Mouse (Mus musculus) stomach, embryonic 16.5 days (tissue): Measurements from ENCODE around the gene Egfl7. TPM values are rescaled to one million over a fixed set of nuclear protein-coding genes. Genes with fewer than 3 reads are reported as not detected.
A peak's percentile ranks its signal among the peaks of the same experiment; 100 is the strongest.

Experiments used
- ATAC-seq: fragments of 200-750 bp; cut with Nextera tagmentation; 2 replicates; pipeline ENCODE4 v1.8.0; 2017; ENCODE audit warnings: moderate number of reproducible peaks, moderate TSS enrichment; ENCODE audit not compliant: insufficient read depth, low FRiP score
- H3K27ac ChIP-seq: fragments of 300-500 bp; sonication (generic); 2 replicates; pipeline ENCODE4 v1.5.1; 2014; ENCODE audit warnings: low read length
- H3K27me3 ChIP-seq: fragments of 300-500 bp; sonication (generic); 2 replicates; pipeline ENCODE4 v1.6.1; 2014; ENCODE audit warnings: low read length, control low read depth, mixed read lengths; ENCODE audit not compliant: control insufficient read depth, insufficient read depth
- H3K36me3 ChIP-seq: fragments of 300-500 bp; sonication (generic); 2 replicates; pipeline ENCODE4 v1.6.1; 2014; ENCODE audit warnings: low read length; ENCODE audit not compliant: control insufficient read depth, insufficient read depth
- H3K4me1 ChIP-seq: fragments of 300-500 bp; sonication (generic); 2 replicates; pipeline ENCODE4 v1.6.1; 2014; ENCODE audit warnings: low read length, control low read depth, mixed read lengths; ENCODE audit not compliant: control insufficient read depth, insufficient read depth
- H3K4me2 ChIP-seq: fragments of 300-500 bp; sonication (generic); 2 replicates; pipeline ENCODE4 v1.6.1; 2014; ENCODE audit warnings: low read depth, low read length, mixed read lengths
- H3K4me3 ChIP-seq: fragments of 300-500 bp; sonication (generic); replicated peaks from 2 replicates; pipeline ENCODE4 v1.5.1; 2014; ENCODE audit warnings: mild to moderate bottlenecking, low read length
- H3K9ac ChIP-seq: fragments of 300-500 bp; sonication (generic); 2 replicates; pipeline ENCODE4 v1.6.1; 2014; ENCODE audit warnings: low read length
- H3K9me3 ChIP-seq: fragments of 300-500 bp; sonication (generic); replicated peaks from 2 replicates; pipeline ENCODE4 v1.6.1; 2016; ENCODE audit warnings: low read length, control low read depth; ENCODE audit not compliant: control insufficient read depth
- whole genome bisulfite sequencing: fragments of 180-500 bp; shearing (Covaris S2); extraction: QIAGEN DNeasy Blood & Tissue Kit; methylation state at CpG from one replicate; pipeline ENCODE4 v1.1.7; 2014; 5-methylcytosine and 5-hydroxymethylcytosine counted together
- polyA plus RNA-seq: library from polyadenylated mRNA; unstranded; fragments of >200 nt; fragmentation: Nextera tagmentation; extraction: Ambion mirVana; gene quantifications from 2 replicates; pipeline ENCODE4 v1.2.1, GENCODE M21; 2015

The Egfl7 gene
- polyA plus RNA-seq, 1 experiment from 2014 or later, result 116 TPM

DNA sequence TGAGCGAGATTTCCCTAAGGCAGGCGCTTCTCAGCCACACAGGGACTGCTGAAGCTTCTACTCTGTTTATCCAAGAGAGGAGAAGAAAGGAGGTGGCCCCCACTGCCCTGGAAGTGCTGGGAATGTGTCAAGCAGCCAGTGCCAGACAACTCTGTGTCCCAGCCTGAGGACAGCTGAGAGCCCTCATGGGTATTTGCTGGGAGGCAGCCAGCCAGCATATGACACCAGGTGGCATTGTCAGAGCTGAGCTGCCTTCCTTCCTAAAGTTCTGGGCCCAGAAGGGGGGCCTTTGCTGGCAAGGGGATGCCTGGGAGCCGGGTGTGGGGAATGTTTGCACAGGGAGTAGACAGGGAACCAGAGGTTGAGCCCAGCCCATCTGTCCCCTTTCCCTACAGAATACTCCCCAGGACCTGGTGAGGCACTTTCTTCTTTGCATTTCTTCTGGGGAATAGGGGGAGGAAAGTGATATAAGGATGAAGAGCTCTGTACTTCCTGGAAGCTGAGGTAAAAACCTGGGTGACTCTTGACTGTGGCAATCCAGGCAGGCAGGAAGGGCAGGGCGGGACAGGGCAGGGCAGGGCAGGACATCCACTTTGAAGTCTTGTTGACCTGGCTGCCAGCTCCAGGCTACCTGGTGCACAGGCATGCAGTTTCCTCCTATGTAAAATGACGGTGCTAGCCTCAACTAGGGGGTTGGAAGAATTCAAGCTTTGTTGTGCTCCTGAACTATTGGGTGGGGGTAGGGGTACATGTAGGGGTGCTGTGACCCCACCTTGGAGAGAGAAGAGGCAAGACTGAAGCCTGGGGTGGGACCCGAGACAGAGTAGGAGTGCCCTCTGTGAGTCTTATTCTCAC, 27.5 kb downstream of the Egfl7 start:
- Histone ChIP-seq H3K36me3 (no peaks in the 10 kb centered on the region), H3K27me3 (no peaks in the 10 kb centered on the region), H3K4me2 (0 out of 2 replicates have a peak overlapping the region, but pooled peaks have one; percentile 5), H3K4me1 (peaks cover 30% of the 10 kb centered on the region), H3K9me3 (no peaks in the 10 kb centered on the region), H3K4me3 (no peak overlapping the region), H3K27ac (peak overlapping the region; percentile 77), H3K9ac (peak overlapping the region; percentile 58)
- 31% methylated on average over 6 of the region's 6 CpGs for WGBS
- ATAC-seq, result 0 out of 2 replicates have a peak, but pooled peaks have one; percentile 6

DNA sequence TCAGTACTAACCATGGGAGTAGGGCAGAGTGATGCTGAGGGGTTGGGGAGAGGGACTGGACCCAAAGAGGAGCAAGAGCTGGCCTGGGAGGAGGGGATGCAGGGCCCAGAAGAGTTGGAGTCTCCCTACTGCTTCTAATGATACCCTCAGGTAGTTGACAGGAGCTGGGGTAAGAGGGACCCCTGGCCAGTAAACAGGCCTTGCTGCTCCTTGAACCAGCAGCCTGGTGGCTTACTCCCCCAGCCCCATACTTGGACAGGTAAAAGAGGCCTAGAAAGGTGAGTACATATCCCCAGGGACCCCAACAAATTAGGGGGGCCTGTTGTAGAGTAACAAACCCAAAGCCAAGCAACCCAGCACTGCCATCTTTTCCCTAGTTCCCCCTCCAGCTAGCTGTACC, 29.0 kb downstream of the Egfl7 start:
- no peak for ATAC-seq
- H3K36me3 ChIP-seq, result no peaks in the 10 kb centered on the region
- peaks cover 22% of the 10 kb centered on the region for H3K4me1 ChIP-seq
- H3K9me3 ChIP-seq, result no peaks in the 10 kb centered on the region
- H3K27me3 ChIP-seq, result no peaks in the 10 kb centered on the region
- H3K4me2 ChIP-seq, result no peak overlapping the region
- no peak overlapping the region for H3K9ac ChIP-seq
- no peak overlapping the region for H3K27ac ChIP-seq
- H3K4me3 ChIP-seq, result no peak overlapping the region

DNA sequence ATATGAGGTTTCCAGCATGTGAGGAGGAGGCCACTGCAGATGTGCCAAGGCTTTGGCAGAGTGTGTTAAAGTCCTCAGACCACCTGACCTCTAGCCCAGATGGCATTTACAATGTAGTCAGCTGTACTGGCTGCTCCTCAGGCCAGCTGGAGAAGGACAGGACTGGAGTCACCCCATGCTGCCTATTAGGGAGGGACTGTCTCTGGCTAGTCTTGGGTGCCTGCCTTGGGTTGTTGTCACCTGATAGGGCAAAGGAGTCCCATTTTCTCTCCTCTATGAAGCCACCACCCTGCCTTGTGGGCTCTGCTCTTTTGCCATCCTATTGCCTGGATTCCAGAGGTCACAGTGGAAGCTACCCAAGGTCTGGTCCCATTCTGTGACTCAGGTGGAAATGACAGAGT, 29.4 kb downstream of the Egfl7 start:
- Histone ChIP-seq H3K9me3 (no peaks in the 10 kb centered on the region), H3K27ac (no peak overlapping the region), H3K9ac (no peak overlapping the region), H3K36me3 (no peaks in the 10 kb centered on the region), H3K27me3 (no peaks in the 10 kb centered on the region), H3K4me2 (no peak overlapping the region), H3K4me3 (no peak overlapping the region), H3K4me1 (peaks cover 22% of the 10 kb centered on the region)
- ATAC-seq, result no peak

DNA sequence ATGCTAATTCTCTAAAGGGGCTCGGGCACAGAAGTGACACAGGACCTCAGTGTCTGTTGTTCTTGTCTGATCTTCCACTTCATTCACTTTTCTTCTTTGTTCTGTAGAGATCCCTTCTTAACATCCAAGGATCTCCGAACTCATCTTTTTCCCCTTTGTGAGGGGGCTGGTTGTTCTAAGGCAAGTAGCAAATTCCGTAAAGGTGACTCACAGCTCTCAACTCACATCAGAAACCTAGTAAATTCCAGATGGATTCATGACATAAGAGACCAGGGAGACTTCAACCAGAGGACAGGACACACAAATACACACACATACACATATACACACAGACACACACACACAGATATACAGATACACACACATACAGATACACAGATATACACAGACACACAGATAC, 30.7 kb downstream of the Egfl7 start:
- H3K36me3 ChIP-seq, result no peaks in the 10 kb centered on the region
- peak overlapping the region; percentile 39; the same call in 1 of the 2 replicates for H3K27ac ChIP-seq
- H3K4me1 ChIP-seq, result peaks cover 18% of the 10 kb centered on the region
- ATAC-seq, result no peak
- H3K27me3 ChIP-seq, result no peaks in the 10 kb centered on the region
- 0 out of 2 replicates have a peak overlapping the region, but pooled peaks have one; percentile 29 for H3K9ac ChIP-seq
- 77% methylated on average over 3 of the region's 3 CpGs for WGBS
- no peak overlapping the region for H3K4me3 ChIP-seq
- H3K4me2 ChIP-seq, result no peak overlapping the region
- no peaks in the 10 kb centered on the region for H3K9me3 ChIP-seq

- Histone ChIP-seq H3K9ac (no peak overlapping the region), H3K4me1 (peaks cover 18% of the 10 kb centered on the region), H3K27ac (peak overlapping the region; percentile 54), H3K27me3 (no peaks in the 10 kb centered on the region), H3K36me3 (no peaks in the 10 kb centered on the region), H3K4me3 (no peak overlapping the region), H3K9me3 (no peaks in the 10 kb centered on the region), H3K4me2 (no peak overlapping the region)
- peak; percentile 89 for ATAC-seq
Measured at GRCm38 (mm10) chr2:26611054-26611453, 31.2 kb downstream of the Egfl7 start.

DNA sequence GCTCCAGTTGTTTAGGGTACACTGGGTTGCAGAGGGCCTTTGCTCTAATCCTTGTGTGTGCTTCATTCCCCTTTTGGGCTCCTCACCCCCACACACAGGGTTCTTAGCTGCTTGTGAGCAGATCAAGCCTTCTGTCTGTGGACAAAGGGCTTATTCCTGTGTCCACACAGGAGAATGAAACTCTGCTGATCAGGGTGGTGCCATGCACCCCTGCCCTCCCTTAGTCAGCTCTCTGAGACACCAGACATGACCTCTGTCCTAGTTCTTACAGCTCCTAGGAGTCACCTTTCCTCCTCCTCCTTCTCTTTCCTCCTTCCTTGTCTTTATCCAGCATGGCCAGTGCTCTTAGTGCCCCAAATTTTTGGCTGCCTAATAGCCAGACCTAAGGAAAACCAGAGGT, 32.1 kb downstream of the Egfl7 start:
- peaks cover 11% of the 10 kb centered on the region for H3K4me1 ChIP-seq
- H3K4me3 ChIP-seq, result no peak overlapping the region
- H3K9me3 ChIP-seq, result no peaks in the 10 kb centered on the region
- no peak overlapping the region for H3K4me2 ChIP-seq
- no peak overlapping the region for H3K9ac ChIP-seq
- H3K36me3 ChIP-seq, result no peaks in the 10 kb centered on the region
- no peak for ATAC-seq
- peak overlapping the region; percentile 54; the same call in 1 of the 2 replicates for H3K27ac ChIP-seq
- H3K27me3 ChIP-seq, result no peaks in the 10 kb centered on the region

DNA sequence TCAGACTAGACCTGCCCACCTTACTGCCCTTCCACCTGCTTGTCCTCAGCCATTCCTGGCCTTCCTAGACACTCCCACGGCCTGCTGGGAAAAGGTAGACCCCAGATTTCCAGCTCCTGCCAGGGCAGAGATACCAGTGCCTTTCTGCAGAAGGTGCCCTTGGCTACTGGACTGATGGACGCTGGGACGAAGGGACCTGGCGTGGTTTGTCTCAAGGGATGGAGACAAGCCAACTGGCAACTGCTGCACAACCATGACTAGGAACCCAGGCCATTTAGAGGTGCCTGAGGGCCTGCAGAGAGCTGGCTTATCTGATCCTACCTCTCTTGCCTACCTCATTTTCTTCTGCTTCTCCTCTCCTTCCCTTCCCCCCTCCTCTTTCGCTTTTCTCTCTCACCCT, 35.1 kb downstream of the Egfl7 start:
- no peak overlapping the region for H3K9ac ChIP-seq
- 79% methylated on average over 5 of the region's 5 CpGs for WGBS
- H3K9me3 ChIP-seq, result no peaks in the 10 kb centered on the region
- no peak for ATAC-seq
- H3K36me3 ChIP-seq, result no peaks in the 10 kb centered on the region
- no peak overlapping the region for H3K4me3 ChIP-seq
- no peak overlapping the region for H3K27ac ChIP-seq
- H3K4me2 ChIP-seq, result no peak overlapping the region
- H3K4me1 ChIP-seq, result no peaks in the 10 kb centered on the region
- H3K27me3 ChIP-seq, result no peaks in the 10 kb centered on the region

DNA sequence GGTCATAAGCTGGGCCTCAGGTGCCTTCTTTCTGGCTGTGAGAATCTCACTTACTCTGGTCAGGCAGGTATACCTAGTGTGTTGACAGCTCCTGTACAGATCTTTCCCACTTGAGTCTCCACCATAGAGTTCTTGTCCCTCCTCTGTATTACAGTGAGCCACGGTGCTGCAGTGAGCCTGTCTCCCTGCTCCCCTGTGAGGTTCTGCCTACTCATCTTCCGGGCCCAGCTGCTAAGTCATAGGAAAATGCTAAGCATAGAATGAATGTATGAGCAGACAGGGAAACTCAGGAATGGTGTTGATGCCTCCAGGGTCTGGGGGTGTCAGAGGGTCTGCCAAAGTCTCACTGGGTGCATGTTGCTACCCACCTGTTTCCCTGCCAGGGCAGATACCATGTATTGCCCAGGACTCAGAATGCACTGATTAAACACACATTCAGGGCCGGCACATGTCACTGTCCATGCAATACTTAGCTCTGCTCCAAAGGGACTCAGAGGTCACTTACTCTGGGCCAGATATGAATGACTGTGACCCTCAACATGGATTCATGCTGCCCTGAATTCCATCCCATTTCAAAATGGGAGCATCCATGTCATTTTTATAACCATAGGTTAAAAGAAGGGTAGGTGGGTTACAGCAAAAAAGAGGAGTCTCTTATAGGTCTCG, 35.8 kb downstream of the Egfl7 start:
- no peak overlapping the region for H3K4me3 ChIP-seq
- H3K9me3 ChIP-seq, result no peaks in the 10 kb centered on the region
- no peaks in the 10 kb centered on the region for H3K36me3 ChIP-seq
- no peaks in the 10 kb centered on the region for H3K27me3 ChIP-seq
- no peak overlapping the region for H3K9ac ChIP-seq
- no peak overlapping the region for H3K4me2 ChIP-seq
- no peaks in the 10 kb centered on the region for H3K4me1 ChIP-seq
- no peak overlapping the region for H3K27ac ChIP-seq
- ATAC-seq, result no peak
- 81% methylated on average over 4 of the region's 4 CpGs for WGBS

DNA sequence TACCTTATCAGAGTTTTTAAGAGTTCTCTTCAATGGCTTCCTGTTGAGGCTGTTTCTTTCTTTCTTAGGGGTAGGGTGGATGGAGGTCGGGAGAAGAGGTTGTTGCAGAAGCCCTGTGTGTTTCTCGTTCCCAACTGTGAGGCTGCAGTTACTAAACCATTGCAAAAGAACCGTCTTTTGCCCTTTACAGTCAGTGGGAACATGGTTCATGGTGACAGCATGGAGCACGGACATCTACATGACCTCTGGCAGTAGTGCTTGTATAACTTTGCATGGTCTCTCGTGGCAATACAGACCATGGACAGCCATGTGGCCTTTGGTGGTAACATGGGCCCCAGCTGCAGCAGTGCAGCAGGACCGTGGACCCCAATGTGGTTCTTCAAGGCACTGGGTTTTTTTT, 37.5 kb downstream of the Egfl7 start:
- 76% methylated on average over 6 of the region's 6 CpGs for WGBS
- Histone ChIP-seq H3K4me2 (no peak overlapping the region), H3K27me3 (no peaks in the 10 kb centered on the region), H3K9ac (no peak overlapping the region), H3K36me3 (no peaks in the 10 kb centered on the region), H3K4me3 (no peak overlapping the region), H3K4me1 (no peaks in the 10 kb centered on the region), H3K9me3 (no peaks in the 10 kb centered on the region), H3K27ac (no peak overlapping the region)
- no peak for ATAC-seq
